Mouse (Mus musculus) midbrain, embryonic 13.5 days (tissue): ENCODE measurements around the gene Nacc2. TPM values are rescaled to one million over a fixed set of nuclear protein-coding genes. Genes with fewer than 3 reads are reported as not detected.

Source experiments
- ATAC-seq: fragments of 200-750 bp; cut with Nextera tagmentation; 2 replicates; pipeline ENCODE4 v1.8.0; 2017; ENCODE audit warnings: mild to moderate bottlenecking, moderate TSS enrichment, moderate library complexity
- H3K27ac ChIP-seq: fragments of 300-500 bp; sonication (generic); 2 replicates; pipeline ENCODE4 v1.5.1; 2015; ENCODE audit warnings: inconsistent platforms, mild to moderate bottlenecking, moderate library complexity
- H3K27me3 ChIP-seq: fragments of 300-500 bp; sonication (generic); 2 replicates; pipeline ENCODE4 v1.6.1; 2015; ENCODE audit warnings: mild to moderate bottlenecking, inconsistent platforms
- H3K36me3 ChIP-seq: fragments of 300-500 bp; sonication (generic); 2 replicates; pipeline ENCODE4 v1.6.1; 2015; ENCODE audit warnings: mild to moderate bottlenecking, inconsistent platforms
- H3K4me1 ChIP-seq: fragments of 300-500 bp; sonication (generic); replicated peaks from 2 replicates; pipeline ENCODE4 v1.6.1; 2015; ENCODE audit warnings: inconsistent platforms
- H3K4me2 ChIP-seq: fragments of 300-500 bp; sonication (generic); replicated peaks from 2 replicates; pipeline ENCODE4 v1.6.1; 2015; ENCODE audit warnings: moderate library complexity, mild to moderate bottlenecking, inconsistent platforms
- H3K4me3 ChIP-seq: fragments of 300-500 bp; sonication (generic); replicated peaks from 2 replicates; pipeline ENCODE4 v1.5.1; 2015; ENCODE audit warnings: mild to moderate bottlenecking, inconsistent platforms
- H3K9ac ChIP-seq: fragments of 300-500 bp; sonication (generic); replicated peaks from 2 replicates; pipeline ENCODE4 v1.6.1; 2015; ENCODE audit warnings: mild to moderate bottlenecking, inconsistent platforms
- H3K9me3 ChIP-seq: fragments of 300-500 bp; sonication (generic); 2 replicates; pipeline ENCODE4 v1.6.1; 2016; ENCODE audit warnings: mild to moderate bottlenecking, inconsistent platforms
- WGBS: fragments of 180-500 bp; shearing (Covaris S2); methylation state at CpG from one replicate; pipeline ENCODE4 v1.1.7; 2015; 5-methylcytosine and 5-hydroxymethylcytosine counted together
- polyA plus RNA-seq: library from polyadenylated mRNA; unstranded; fragments of >200 nt; fragmentation: Nextera tagmentation; extraction: Ambion mirVana; gene quantifications from 2 replicates; pipeline ENCODE4 v1.2.1, GENCODE M21; 2015

Gene Nacc2
- polyA plus RNA-seq, 1 experiment from 2014 or later: 10.1 TPM

- peaks cover 9% of the 10 kb centered on the region for H3K4me1 ChIP-seq
- no peaks in the 10 kb centered on the region for H3K9me3 ChIP-seq
- peaks cover 74% of the 10 kb centered on the region for H3K36me3 ChIP-seq
- 97% methylated on average over 3 of the region's 3 CpGs for WGBS
- H3K27ac ChIP-seq: no peak overlapping the region
- H3K27me3 ChIP-seq: no peaks in the 10 kb centered on the region
- ATAC-seq: no peak
- no peak overlapping the region for H3K9ac ChIP-seq
- H3K4me2 ChIP-seq: no peak overlapping the region
- H3K4me3 ChIP-seq: no peak overlapping the region
Measured at GRCm38 (mm10) chr2:26013674-26014073, 109.3 kb downstream of the Nacc2 start.

DNA sequence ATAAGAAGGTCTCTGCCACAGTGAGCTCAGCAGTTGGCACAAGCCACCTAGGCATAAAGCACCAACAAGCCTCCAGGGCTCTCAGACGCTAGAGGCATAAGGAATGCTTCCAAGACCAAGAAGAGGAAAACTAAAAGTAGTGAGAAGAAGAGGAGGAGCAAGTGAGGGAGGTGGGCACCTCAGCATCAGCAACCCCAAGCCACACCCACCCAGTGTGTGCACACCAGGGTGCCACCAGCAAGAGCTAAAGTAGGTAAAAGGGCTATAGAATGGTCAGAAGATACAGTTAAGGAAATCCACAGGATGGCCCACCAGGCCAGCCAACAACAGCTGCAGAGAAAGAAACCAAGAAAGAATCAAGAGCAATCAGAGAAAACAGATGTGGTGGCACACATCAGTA is 111.6 kb downstream of the Nacc2 start:
- no peaks in the 10 kb centered on the region for H3K9me3 ChIP-seq
- no peak for ATAC-seq
- no peaks in the 10 kb centered on the region for H3K4me1 ChIP-seq
- H3K27me3 ChIP-seq: no peaks in the 10 kb centered on the region
- H3K36me3 ChIP-seq: peaks cover 97% of the 10 kb centered on the region
- no peak overlapping the region for H3K4me2 ChIP-seq
- 80% methylated on average over 1 of the region's 1 CpGs for WGBS
- H3K27ac ChIP-seq: no peak overlapping the region
- no peak overlapping the region for H3K9ac ChIP-seq
- no peak overlapping the region for H3K4me3 ChIP-seq

Other genes with a start within 250 kb of the Nacc2 start
- 49.6 and 59.1 TPM in 2 replicates for gene Camsap1, start 139.9 kb downstream of the Nacc2 start, polyA plus RNA-seq
- gene Ubac1, start 101.5 kb downstream of the Nacc2 start, polyA plus RNA-seq: 93.6 and 104 TPM in 2 replicates
- gene Lhx3, start 85.1 kb upstream of the Nacc2 start, polyA plus RNA-seq: 0.17 TPM in 1 of 2 replicates, not detected in the other
- gene Qsox2, start 114.3 kb upstream of the Nacc2 start, polyA plus RNA-seq: 15.4 and 15.7 TPM in 2 replicates
- gene Ccdc187, start 171.3 kb upstream of the Nacc2 start, polyA plus RNA-seq: 0.17 and 0.23 TPM in 2 replicates
- gene Gpsm1, start 192.3 kb upstream of the Nacc2 start, polyA plus RNA-seq: 147 and 162 TPM in 2 replicates
- 28.1 and 30.6 TPM in 2 replicates for gene Dnlz, start 228.9 kb upstream of the Nacc2 start, polyA plus RNA-seq
- gene Card9, start 237.7 kb upstream of the Nacc2 start, polyA plus RNA-seq: 1.4 and 2.3 TPM in 2 replicates